Mouse (Mus musculus) yolk sac, embryonic 10.5 days (tissue): Measurements from ENCODE around the gene Gm7030.
A peak's percentile ranks its signal among the peaks of the same experiment; 100 is the strongest.
"Not testable (repeated sequence)": the region's sequence is repeated elsewhere in the genome, so short reads cannot be mapped to it uniquely, and the experiment has no call there.

ENCODE experiments used
- DNase-seq: peaks from one replicate; pipeline ENCODE4 v3.0.0-alpha.2; 2017; ENCODE audit warnings: low spot score

Gene Gm7030

GRCm38 (mm10) chr17:36128968-36129817, at the start of gene Gm7030:
TSS of gene Gm7030 (minus strand) at chr17:36129425.
- not testable (repeated sequence) for DNase-seq

- DNase-seq, result peak; percentile 20
Measured at GRCm38 (mm10) chr17:36178938-36179337, 49.7 kb upstream of the Gm7030 start.

GRCm38 (mm10) chr17:36176132-36176531, 46.9 kb upstream of the Gm7030 start:
- DNase-seq, result not testable (repeated sequence)

GRCm38 (mm10) chr17:36170287-36170814, 41.1 kb upstream of the Gm7030 start:
- no peak for DNase-seq

- DNase-seq, result no peak
Measured at GRCm38 (mm10) chr17:36169753-36170152, 40.5 kb upstream of the Gm7030 start.

GRCm38 (mm10) chr17:36169094-36169493, 39.9 kb upstream of the Gm7030 start:
- not testable (repeated sequence) for DNase-seq

- DNase-seq, result no peak
Measured at GRCm38 (mm10) chr17:36168039-36168652, 38.9 kb upstream of the Gm7030 start, which contains the start of gene Gm8909. TSS of gene Gm8909 (minus strand) at chr17:36168537.

GRCm38 (mm10) chr17:36167306-36168038, 38.2 kb upstream of the Gm7030 start:
- no peak for DNase-seq

- DNase-seq, result not testable (repeated sequence)
Measured at GRCm38 (mm10) chr17:36166901-36167300, 37.7 kb upstream of the Gm7030 start.

GRCm38 (mm10) chr17:36161129-36162051, 32.2 kb upstream of the Gm7030 start:
- no peak for DNase-seq

GRCm38 (mm10) chr17:36158264-36158663, 29.0 kb upstream of the Gm7030 start:
- not testable (repeated sequence) for DNase-seq

GRCm38 (mm10) chr17:36157782-36158181, 28.6 kb upstream of the Gm7030 start:
- DNase-seq, result not testable (repeated sequence)

GRCm38 (mm10) chr17:36154271-36155149, 25.3 kb upstream of the Gm7030 start:
- no peak for DNase-seq

- not testable (repeated sequence) for DNase-seq
Measured at GRCm38 (mm10) chr17:36151200-36151599, 22.0 kb upstream of the Gm7030 start.

- DNase-seq, result not testable (repeated sequence)
Measured at GRCm38 (mm10) chr17:36148468-36148867, 19.2 kb upstream of the Gm7030 start.

- not testable (repeated sequence) for DNase-seq
Measured at GRCm38 (mm10) chr17:36146937-36147336, 17.7 kb upstream of the Gm7030 start.

GRCm38 (mm10) chr17:36145861-36146156, 16.6 kb upstream of the Gm7030 start:
- DNase-seq, result not testable (repeated sequence)

- no peak for DNase-seq
Measured at GRCm38 (mm10) chr17:36145111-36145860, 16.1 kb upstream of the Gm7030 start.

- DNase-seq, result not testable (repeated sequence)
Measured at GRCm38 (mm10) chr17:36136299-36136848, 7.1 kb upstream of the Gm7030 start.
